Mouse (Mus musculus): ENCODE measurements around the gene Midn.

Gene Midn

GRCm38 (mm10) chr10:80171252-80171651, 23.2 kb downstream of the Midn start:
- in situ Hi-C loops (cut with MseI, MboI) = no loop called here

- in situ Hi-C loops (cut with MseI, MboI) = no loop called here
Measured at GRCm38 (mm10) chr10:80171760-80172526, 23.9 kb downstream of the Midn start.

- in situ Hi-C loops (cut with MseI, MboI) = no loop called here
Measured at GRCm38 (mm10) chr10:80172527-80173292, 24.6 kb downstream of the Midn start, which contains the start of gene 1600002K03Rik. Gene 1600002K03Rik (plus strand): TSS chr10:80172944.

- in situ Hi-C loops (cut with MseI, MboI) = no loop called here
Measured at GRCm38 (mm10) chr10:80173358-80173757, 25.3 kb downstream of the Midn start.

GRCm38 (mm10) chr10:80173955-80174640, 26.0 kb downstream of the Midn start:
- in situ Hi-C loops (cut with MseI, MboI) = no loop called here

GRCm38 (mm10) chr10:80174705-80175104, 26.6 kb downstream of the Midn start:
- in situ Hi-C loops (cut with MseI, MboI) = loop anchor here in 1 of 2 experiments (5.0 kb wide), 1 partner anchor 73 kb away; the partner anchor contains the start of gene Ndufs7

- in situ Hi-C loops (cut with MseI, MboI) = loop anchor here in 1 of 2 experiments (5.0 kb wide), 1 partner anchor 72 kb away; the partner anchor contains the start of gene Ndufs7
Measured at GRCm38 (mm10) chr10:80175536-80176269, 27.6 kb downstream of the Midn start.

GRCm38 (mm10) chr10:80176270-80176834, 28.3 kb downstream of the Midn start:
- in situ Hi-C loops (cut with MseI, MboI) = loop anchor here in 1 of 2 experiments (5.0 kb wide), 1 partner anchor 71 kb away; the partner anchor contains the start of gene Ndufs7

GRCm38 (mm10) chr10:80177441-80178279, 29.6 kb downstream of the Midn start:
- in situ Hi-C loops (cut with MseI, MboI) = loop anchor here in 1 of 2 experiments (5.0 kb wide), 1 partner anchor 70 kb away; the partner anchor contains the start of gene Ndufs7

GRCm38 (mm10) chr10:80179068-80180051, 31.3 kb downstream of the Midn start, which contains the start of gene Efna2:
Gene Efna2 (plus strand): TSS chr10:80179482.
- in situ Hi-C loops (cut with MseI, MboI) = loop anchor here in 1 of 2 experiments (5.0 kb wide), 1 partner anchor 68 kb away; the partner anchor contains the start of gene Ndufs7

GRCm38 (mm10) chr10:80180288-80180687, 32.2 kb downstream of the Midn start:
- in situ Hi-C loops (cut with MseI, MboI) = no loop called here

GRCm38 (mm10) chr10:80180823-80181222, 32.8 kb downstream of the Midn start:
- in situ Hi-C loops (cut with MseI, MboI) = no loop called here

GRCm38 (mm10) chr10:80182547-80182946, 34.5 kb downstream of the Midn start:
- in situ Hi-C loops (cut with MseI, MboI) = no loop called here

GRCm38 (mm10) chr10:80186649-80187048, 38.6 kb downstream of the Midn start:
- in situ Hi-C loops (cut with MseI, MboI) = no loop called here

GRCm38 (mm10) chr10:80187739-80188138, 39.7 kb downstream of the Midn start:
- in situ Hi-C loops (cut with MseI, MboI) = no loop called here

- in situ Hi-C loops (cut with MseI, MboI) = no loop called here
Measured at GRCm38 (mm10) chr10:80188453-80189024, 40.5 kb downstream of the Midn start.

GRCm38 (mm10) chr10:80189999-80190398, 41.9 kb downstream of the Midn start:
- in situ Hi-C loops (cut with MseI, MboI) = loop anchor here in 1 of 2 experiments (5.0 kb wide), 1 partner anchor 57 kb away; the partner anchor contains the start of gene Ndufs7

All from mouse trophoblast stem cell (cell line).